Mouse (Mus musculus) CH12.LX (cell line): ENCODE data around the gene Prkg2. TPM values are rescaled to one million over a fixed set of nuclear protein-coding genes. Genes with fewer than 3 reads are reported as not detected.

Experiments used
- DNase-seq: peaks from one replicate; pipeline ENCODE4 v3.0.0-alpha.2; 2013; ENCODE audit errors: extremely low read depth
- H3K27ac ChIP-seq: 2 replicates; pipeline ENCODE4 v1.5.1; 2012; ENCODE audit warnings: low read depth, mild to moderate bottlenecking, control low read depth, moderate library complexity; ENCODE audit not compliant: insufficient read depth
- H3K27me3 ChIP-seq: replicated peaks from 2 replicates; pipeline ENCODE3; 2012; ENCODE audit warnings: inconsistent platforms
- H3K36me3 ChIP-seq, 2 experiments: replicated peaks in 1 of 2; 2 replicates each; pipeline versions ENCODE3 to v1.6.1; 2012; ENCODE audit warnings: inconsistent platforms in 1 of 2, low read length in 1 of 2, mild to moderate bottlenecking in 1 of 2, mixed read lengths in 1 of 2, moderate library complexity in 1 of 2; ENCODE audit not compliant: control insufficient read depth in 1 of 2, insufficient read depth in 1 of 2
- H3K4me1 ChIP-seq, 2 experiments: 2 replicates each; pipeline ENCODE4 v1.6.1; 2012; ENCODE audit warnings: inconsistent platforms in 1 of 2, moderate library complexity in 1 of 2; ENCODE audit not compliant: insufficient read depth in 2 of 2, control insufficient read depth in 1 of 2
- H3K4me2 ChIP-seq: 2 replicates; pipeline ENCODE4 v1.6.1; 2012; ENCODE audit warnings: low read depth, mild to moderate bottlenecking, control low read depth; ENCODE audit not compliant: poor library complexity, insufficient read depth, severe bottlenecking
- H3K4me3 ChIP-seq, 3 experiments: fragments of 150-350 bp in 1 of 3; sonication (generic) in 1 of 3; replicated peaks in 1 of 3; 2 replicates each; pipeline versions ENCODE3 to v1.5.1; 2011 to 2012; ENCODE audit warnings: low read depth in 2 of 3, low read length in 2 of 3, mild to moderate bottlenecking in 2 of 3, moderate library complexity in 2 of 3, control low read depth in 1 of 3, improper control_type of control experiment in 1 of 3, inconsistent platforms in 1 of 3, mixed read lengths in 1 of 3; ENCODE audit not compliant: poor library complexity in 1 of 3
- H3K79me2 ChIP-seq: replicated peaks from 2 replicates; pipeline ENCODE4 v1.6.1; 2012; ENCODE audit warnings: mild to moderate bottlenecking, moderate library complexity; ENCODE audit not compliant: control insufficient read depth, poor library complexity, insufficient read depth, severe bottlenecking; ENCODE audit errors: extremely low read depth
- H3K9ac ChIP-seq: 2 replicates; pipeline ENCODE4 v1.6.1; 2012; ENCODE audit warnings: low read depth, mild to moderate bottlenecking, control low read depth, moderate library complexity; ENCODE audit not compliant: insufficient read depth
- H3K9me3 ChIP-seq: replicated peaks from 2 replicates; pipeline ENCODE3; 2012; ENCODE audit warnings: low read length, inconsistent platforms, mixed read lengths
- CHD1 ChIP-seq: IDR thresholded peaks from 2 replicates; pipeline ENCODE4 v1.6.1; 2012; ENCODE audit warnings: low read depth, low read length, improper control_type of control experiment, inconsistent platforms
- CTCF ChIP-seq, 2 experiments: IDR thresholded peaks in 1 of 2; conservative IDR thresholded peaks in 1 of 2; 2 replicates each; pipeline ENCODE4 v1.5.1; 2011 to 2012; ENCODE audit warnings: low read depth in 2 of 2, low read length in 2 of 2, improper control_type of control experiment in 1 of 2, inconsistent platforms in 1 of 2, mild to moderate bottlenecking in 1 of 2, moderate library complexity in 1 of 2
- E2F4 ChIP-seq: IDR thresholded peaks from 2 replicates; pipeline ENCODE4 v1.6.1; 2011; ENCODE audit warnings: low read depth, low read length, improper control_type of control experiment; ENCODE audit not compliant: insufficient replicate concordance
- EP300 ChIP-seq: IDR thresholded peaks from 2 replicates; pipeline ENCODE4 v1.6.1; 2011; ENCODE audit warnings: low read length, improper control_type of control experiment
- ETS1 ChIP-seq: conservative IDR thresholded peaks from 2 replicates; pipeline ENCODE4 v1.6.1; 2012; ENCODE audit warnings: low read depth, mild to moderate bottlenecking, inconsistent platforms, low read length, improper control_type of control experiment, moderate library complexity
- GABPA ChIP-seq: IDR thresholded peaks from 2 replicates; pipeline ENCODE4 v1.6.1; 2012; ENCODE audit warnings: low read depth, low read length, improper control_type of control experiment, inconsistent platforms; ENCODE audit not compliant: insufficient replicate concordance
- HCFC1 ChIP-seq: IDR thresholded peaks from 2 replicates; pipeline ENCODE4 v1.6.1; 2012; ENCODE audit warnings: low read depth, mild to moderate bottlenecking, inconsistent platforms, low read length, improper control_type of control experiment
- IRF4 ChIP-seq: IDR thresholded peaks from 2 replicates; pipeline ENCODE4 v1.6.1; 2014; ENCODE audit warnings: low read depth, mild to moderate bottlenecking, inconsistent platforms, low read length, improper control_type of control experiment
- JUN ChIP-seq: IDR thresholded peaks from 2 replicates; pipeline ENCODE4 v1.6.1; 2011; ENCODE audit warnings: low read depth, mild to moderate bottlenecking, low read length, improper control_type of control experiment, moderate library complexity; ENCODE audit not compliant: insufficient read depth
- JUND ChIP-seq: conservative IDR thresholded peaks from 2 replicates; pipeline ENCODE4 v1.6.1; 2011; ENCODE audit warnings: low read depth, low read length, improper control_type of control experiment
- KAT2A ChIP-seq: IDR thresholded peaks from 2 replicates; pipeline ENCODE4 v1.6.1; 2012; ENCODE audit warnings: low read length, improper control_type of control experiment, inconsistent platforms; ENCODE audit not compliant: insufficient replicate concordance
- MAFK ChIP-seq: IDR thresholded peaks from 2 replicates; pipeline ENCODE4 v1.6.1; 2011; ENCODE audit warnings: low read length, improper control_type of control experiment; ENCODE audit not compliant: insufficient replicate concordance
- MAX ChIP-seq: IDR thresholded peaks from 2 replicates; pipeline ENCODE4 v1.6.1; 2011; ENCODE audit warnings: low read length, improper control_type of control experiment
- MAZ ChIP-seq: IDR thresholded peaks from 2 replicates; pipeline ENCODE4 v1.6.1; 2012; ENCODE audit warnings: low read depth, mild to moderate bottlenecking, inconsistent platforms, low read length, improper control_type of control experiment, moderate library complexity
- MXI1 ChIP-seq: IDR thresholded peaks from 2 replicates; pipeline ENCODE4 v1.6.1; 2011; ENCODE audit warnings: mild to moderate bottlenecking, low read depth, low read length, improper control_type of control experiment
- NRF1 ChIP-seq: IDR thresholded peaks from 2 replicates; pipeline ENCODE4 v1.6.1; 2014; ENCODE audit warnings: low read depth, mild to moderate bottlenecking, inconsistent platforms, low read length, improper control_type of control experiment, moderate library complexity
- POLR2A ChIP-seq: IDR thresholded peaks from 2 replicates; pipeline ENCODE4 v1.6.1; 2011; ENCODE audit warnings: low read depth, mild to moderate bottlenecking, improper control_type of control experiment, low read length
- RAD21 ChIP-seq: IDR thresholded peaks from 2 replicates; pipeline ENCODE4 v1.6.1; 2011; ENCODE audit warnings: low read depth, mild to moderate bottlenecking, low read length, improper control_type of control experiment, moderate library complexity
- SIN3A ChIP-seq: IDR thresholded peaks from 2 replicates; pipeline ENCODE4 v1.6.1; 2012; ENCODE audit warnings: low read length, improper control_type of control experiment, inconsistent platforms
- SMC3 ChIP-seq: IDR thresholded peaks from 2 replicates; pipeline ENCODE4 v1.6.1; 2011; ENCODE audit warnings: low read depth, low read length, improper control_type of control experiment
- UBTF ChIP-seq: IDR thresholded peaks from 2 replicates; pipeline ENCODE4 v1.6.1; 2012; ENCODE audit warnings: low read depth, mild to moderate bottlenecking, inconsistent platforms, low read length, improper control_type of control experiment, moderate library complexity
- USF1 ChIP-seq: IDR thresholded peaks from 2 replicates; pipeline ENCODE4 v1.6.1; 2014; ENCODE audit warnings: low read depth, mild to moderate bottlenecking, inconsistent platforms, low read length, improper control_type of control experiment
- USF2 ChIP-seq: conservative IDR thresholded peaks from 2 replicates; pipeline ENCODE4 v1.6.1; 2011; ENCODE audit warnings: low read depth, low read length, improper control_type of control experiment
- ZKSCAN1 ChIP-seq: IDR thresholded peaks from 2 replicates; pipeline ENCODE4 v1.6.1; 2012; ENCODE audit warnings: low read depth, inconsistent platforms, low read length, improper control_type of control experiment, borderline replicate concordance
- ZMIZ1 ChIP-seq: IDR thresholded peaks from 2 replicates; pipeline ENCODE4 v1.6.1; 2012; ENCODE audit warnings: low read depth, mild to moderate bottlenecking, inconsistent platforms, low read length, improper control_type of control experiment
- dilution Hi-C: fragments of 300-500 bp; cut with MboI; formaldehyde crosslinking; loops from 2 replicates; pipeline ENCODE4 v1.14.3; 2020; ENCODE audit warnings: low sequenced_read_pairs; ENCODE audit not compliant: extremely low pct_unique_long_range_greater_than_20kb, extremely low pct_ligation_motif_present
- in situ Hi-C: fragments of 300-500 bp; cut with MboI; formaldehyde crosslinking; loops from 3 replicates; pipeline ENCODE4 v1.14.3; 2019; ENCODE audit warnings: low sequenced_read_pairs, low pct_ligation_motif_present, low pct_unique_long_range_greater_than_20kb, mixed read lengths
- polyA plus RNA-seq: library from polyadenylated mRNA; unstranded; fragments of >175 nt; gene quantifications from 2 replicates; pipeline ENCODE4 v1.2.1, GENCODE M21; 2012; ENCODE audit warnings: low read depth; ENCODE audit not compliant: insufficient read length
- total RNA-seq, 2 experiments: library from RNA; depleted of rRNA; stranded (reverse); fragments of 300-350 nt in 1 of 2; fragments of >200 nt in 1 of 2; gene quantifications; 2 replicates each; pipeline ENCODE4 v1.2.3; 2012 to 2014

The Prkg2 gene
- total and polyA plus RNA-seq, 3 experiments: not detected

GRCm38 (mm10) chr5:98946656-98947055, 90.5 kb downstream of the Prkg2 start:
- TF ChIP-seq IRF4 (no peak), JUND (no peak), ZMIZ1 (no peak), ETS1 (no peak), HCFC1 (no peak), ZKSCAN1 (no peak), JUN (no peak), UBTF (no peak), MAFK (no peak), POLR2A (no peak), NRF1 (no peak), SIN3A (no peak), GABPA (no peak), USF2 (no peak), MAZ (no peak), KAT2A (no peak), MAX (no peak)
- Histone ChIP-seq H3K4me1 (no peaks in the 10 kb centered on the region), H3K9ac (no peak overlapping the region), H3K9me3 (no peaks in the 10 kb centered on the region), H3K4me2 (no peak overlapping the region), H3K79me2 (no peaks in the 10 kb centered on the region), H3K36me3 (no peaks in the 10 kb centered on the region), H3K27ac (no peak overlapping the region), H3K4me3 (no peak overlapping the region), H3K27me3 (no peaks in the 10 kb centered on the region)
- DNase-seq: no peak
- in situ Hi-C loops: no loop called here
- dilution Hi-C loops: no loop called here

- H3K27me3 ChIP-seq: no peaks in the 10 kb centered on the region
- no peak overlapping the region for H3K9ac ChIP-seq
- TF ChIP-seq MAX: no peak
- no peak for TF ChIP-seq E2F4
- no peak for TF ChIP-seq ZKSCAN1
- TF ChIP-seq SMC3: no peak
- TF ChIP-seq CHD1: no peak
- TF ChIP-seq MXI1: no peak
- TF ChIP-seq POLR2A: no peak
- TF ChIP-seq ZMIZ1: no peak
- TF ChIP-seq GABPA: no peak
- no peak for TF ChIP-seq USF1
- TF ChIP-seq CTCF (conservative IDR thresholded peaks at IDR 0.05 in 1 of 2, IDR thresholded peaks at IDR 0.05 in 1 of 2; ENCODE audit: low read depth in 2 of 2, low read length in 2 of 2): no peak
- no peak for TF ChIP-seq RAD21
- TF ChIP-seq KAT2A: no peak
- TF ChIP-seq EP300: no peak
- no peaks in the 10 kb centered on the region for H3K79me2 ChIP-seq
- no peak overlapping the region for H3K27ac ChIP-seq
- no peak overlapping the region for H3K4me2 ChIP-seq
- H3K9me3 ChIP-seq: no peaks in the 10 kb centered on the region
- H3K4me3 ChIP-seq: no peak overlapping the region
- H3K4me1 ChIP-seq: no peaks in the 10 kb centered on the region
- dilution Hi-C loops: no loop called here
- no peak for DNase-seq
- H3K36me3 ChIP-seq: no peaks in the 10 kb centered on the region
- in situ Hi-C loops: no loop called here
These were observed 91.0 kb downstream of the Prkg2 start for GRCm38 (mm10) chr5:98946117-98946620.
